Mouse (Mus musculus) bone marrow, adult 2 months (tissue): ENCODE measurements around the gene Pfdn4. TPM values are rescaled to one million over a fixed set of nuclear protein-coding genes. Genes with fewer than 3 reads are reported as not detected.
A peak's percentile ranks its signal among the peaks of the same experiment; 100 is the strongest.

ENCODE experiments used
- H3K27ac ChIP-seq: fragments of 200-500 bp; 2 replicates; pipeline ENCODE4 v1.5.1; 2012; ENCODE audit warnings: low read depth, mild to moderate bottlenecking, control low read depth, inconsistent platforms, low read length; ENCODE audit not compliant: control insufficient read depth, poor library complexity, insufficient read depth
- H3K4me1 ChIP-seq: fragments of 200-500 bp; 2 replicates; pipeline ENCODE4 v1.6.1; 2011; ENCODE audit warnings: low read length; ENCODE audit not compliant: control insufficient read depth, insufficient read depth
- H3K4me3 ChIP-seq: fragments of 200-500 bp; replicated peaks from 2 replicates; pipeline ENCODE3; 2011; ENCODE audit warnings: mild to moderate bottlenecking, low read depth, low read length, control low read depth; ENCODE audit not compliant: control insufficient read depth
- CTCF ChIP-seq: fragments of 200-500 bp; IDR thresholded peaks from 2 replicates; pipeline ENCODE4 v1.5.1; 2011; ENCODE audit warnings: low read length, control low read depth; ENCODE audit not compliant: control insufficient read depth, insufficient read depth
- POLR2A ChIP-seq: fragments of 200-500 bp; IDR thresholded peaks from 2 replicates; pipeline ENCODE4 v1.6.1; 2011; ENCODE audit warnings: low read depth, mild to moderate bottlenecking, control low read depth, low read length, borderline replicate concordance; ENCODE audit not compliant: control insufficient read depth
- WGBS: fragments of 180-500 bp; shearing (Covaris S2); methylation state at CpG from one replicate; pipeline ENCODE4 v1.1.7; 2018; 5-methylcytosine and 5-hydroxymethylcytosine counted together
- polyA plus RNA-seq: library from polyadenylated mRNA; stranded (reverse); fragments of >200 nt; gene quantifications from 2 replicates; pipeline ENCODE4 v1.2.4, GENCODE M21; 2011; ENCODE audit warnings: low replicate concordance; ENCODE audit not compliant: missing spikeins, insufficient read depth, insufficient read length

Pfdn4 gene
- polyA plus RNA-seq, 1 experiment = 55.7 TPM

- H3K27ac ChIP-seq = no peak overlapping the region
- TF ChIP-seq CTCF (no peak), POLR2A (no peak)
- no peak overlapping the region for H3K4me3 ChIP-seq
- peaks cover under 1% of the 10 kb centered on the region; the same call in 1 of the 2 replicates for H3K4me1 ChIP-seq
- WGBS = 66% methylated on average over 2 of the region's 4 CpGs
These were observed 31.4 kb upstream of the Pfdn4 start for GRCm38 (mm10) chr2:170464817-170465216.

GRCm38 (mm10) chr2:170468009-170468408 lies 28.2 kb upstream of the Pfdn4 start:
- TF ChIP-seq CTCF (no peak), POLR2A (no peak)
- no peak overlapping the region for H3K4me3 ChIP-seq
- H3K27ac ChIP-seq = no peak overlapping the region
- no peaks in the 10 kb centered on the region for H3K4me1 ChIP-seq

DNA sequence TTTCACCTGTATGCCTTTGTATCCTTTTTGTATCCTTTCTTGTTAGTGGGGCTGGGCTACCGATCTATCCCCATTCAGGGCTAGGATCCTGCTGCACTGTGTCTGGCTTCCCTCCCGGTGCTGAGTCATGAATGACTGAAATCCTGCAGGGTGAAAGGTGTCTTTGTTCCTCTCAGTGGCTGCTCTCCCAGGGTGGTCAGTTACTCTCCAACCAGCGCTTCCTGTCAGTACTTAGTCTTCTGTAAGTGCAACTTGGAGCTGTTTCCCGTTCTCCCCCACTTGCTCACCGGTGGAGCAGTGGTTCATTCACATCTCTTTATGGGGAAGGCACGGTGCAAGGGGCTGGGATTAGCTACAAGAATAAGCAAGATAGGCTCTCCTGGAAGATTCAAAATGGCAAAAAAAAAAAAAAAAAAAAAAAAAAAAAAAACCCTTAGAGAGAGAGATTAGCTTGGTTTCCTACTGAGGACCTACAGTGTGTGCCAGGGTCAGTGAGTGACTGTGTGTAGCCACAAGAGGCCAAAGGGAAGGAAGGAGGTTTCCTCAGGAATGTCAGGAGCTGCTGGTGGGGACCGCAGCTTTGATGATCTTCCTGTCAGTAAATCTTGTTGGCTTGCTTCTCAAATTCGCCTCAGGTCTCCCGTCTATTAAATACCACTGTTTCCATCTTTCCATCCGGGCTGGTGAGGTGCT lies 26.5 kb upstream of the Pfdn4 start:
- Histone ChIP-seq H3K4me1 (no peaks in the 10 kb centered on the region), H3K4me3 (no peak overlapping the region), H3K27ac (no peak overlapping the region)
- TF ChIP-seq CTCF (no peak), POLR2A (no peak)
- 2% methylated on average over 10 of the region's 10 CpGs for WGBS

GRCm38 (mm10) chr2:170470591-170470990 lies 25.6 kb upstream of the Pfdn4 start:
- TF ChIP-seq POLR2A = no peak
- H3K27ac ChIP-seq = no peak overlapping the region
- WGBS = 63% methylated on average over 5 of the region's 5 CpGs
- no peaks in the 10 kb centered on the region for H3K4me1 ChIP-seq
- H3K4me3 ChIP-seq = no peak overlapping the region

GRCm38 (mm10) chr2:170474125-170474524 lies 22.1 kb upstream of the Pfdn4 start:
- 86% methylated on average over 5 of the region's 5 CpGs for WGBS
- TF ChIP-seq CTCF (no peak), POLR2A (no peak)
- Histone ChIP-seq H3K4me3 (no peak overlapping the region), H3K27ac (no peak overlapping the region), H3K4me1 (no peaks in the 10 kb centered on the region)

DNA sequence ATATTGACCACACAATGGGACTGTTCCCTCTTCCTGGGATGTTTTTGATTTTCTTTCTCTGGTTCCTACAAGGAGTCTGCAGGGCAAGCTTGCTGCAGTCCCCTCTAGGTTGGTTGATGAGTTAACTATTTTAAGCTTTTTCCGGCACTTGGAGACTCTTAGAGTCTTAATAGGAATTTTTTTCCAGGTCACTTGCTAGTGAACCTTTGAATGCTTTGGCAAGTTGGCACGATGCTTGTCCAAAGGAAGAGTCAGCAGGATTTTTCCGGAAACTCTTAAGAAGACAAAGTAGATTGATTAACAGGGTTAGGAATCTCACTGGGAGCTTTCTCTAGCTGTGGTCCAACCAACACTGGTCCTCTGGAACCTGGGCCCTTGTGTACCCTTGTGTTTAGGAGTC lies 21.1 kb upstream of the Pfdn4 start:
- H3K4me3 ChIP-seq = no peak overlapping the region
- no peaks in the 10 kb centered on the region for H3K4me1 ChIP-seq
- no peak overlapping the region for H3K27ac ChIP-seq
- TF ChIP-seq CTCF (no peak), POLR2A (no peak)
- 87% methylated on average over 3 of the region's 3 CpGs for WGBS

- 53% methylated on average over 11 of the region's 11 CpGs for WGBS
- Histone ChIP-seq H3K4me1 (no peaks in the 10 kb centered on the region), H3K27ac (no peak overlapping the region), H3K4me3 (no peak overlapping the region)
- no peak for TF ChIP-seq POLR2A
- TF ChIP-seq CTCF = peak; percentile 56
These were observed 20.0 kb upstream of the Pfdn4 start for GRCm38 (mm10) chr2:170476215-170476614.

- Histone ChIP-seq H3K27ac (no peak overlapping the region), H3K4me1 (no peaks in the 10 kb centered on the region), H3K4me3 (no peak overlapping the region)
- 88% methylated on average over 8 of the region's 8 CpGs for WGBS
- TF ChIP-seq POLR2A (no peak), CTCF (no peak)
These were observed 19.6 kb upstream of the Pfdn4 start for GRCm38 (mm10) chr2:170476643-170477042.
